34 mouse cellular contexts compared by ENCODE assay signal in genomic region chr4:119400896-119401295, GRCm38 (mm10). TPM values are rescaled to one million over a fixed set of nuclear protein-coding genes. Genes with fewer than 3 reads are reported as not detected.
DNase-seq lines count a peak whose midpoint lies in the region; ATAC-seq and TF ChIP-seq lines count a peak whose summit lies in the region.
"Had no signal": no experiment of that assay in that cellular context is flagged by ENCODE, and none has a peak within 500 bp of the region (broad histone marks: within the 10 kb centered on the region; RNA-seq: fewer than 3 reads in every experiment).

No protein-coding gene starts in this region.

- H3K4me2 ChIP-seq in heart, postnatal 0 days (ENCODE audit: low read depth, low read length), result no peak overlapping the region
- H3K4me2 ChIP-seq in heart, embryonic 11.5 days, result no peak overlapping the region
- H3K4me2 ChIP-seq in lung, embryonic 14.5 days, result no peak overlapping the region
- H3K4me2 ChIP-seq: embryonic facial prominence, embryonic 15.5 days; hindbrain, embryonic 12.5 days; intestine, embryonic 15.5 days; limb, embryonic 12.5 days; liver, embryonic 11.5 days; lung, embryonic 15.5 days; midbrain, embryonic 13.5 days; neural tube, embryonic 13.5 days had no signal

- no peak overlapping the region for H3K9ac ChIP-seq in heart, postnatal 0 days (replicated peaks; ENCODE audit: low read depth, low read length)
- no peak overlapping the region for H3K9ac ChIP-seq in heart, embryonic 11.5 days (ENCODE audit: low read depth, low read length)
- H3K9ac ChIP-seq in lung, embryonic 14.5 days, result no peak overlapping the region
- no peak overlapping the region for H3K9ac ChIP-seq in ES-Bruce4 (ENCODE audit: low read depth, poor library complexity, severe bottlenecking)
- H3K9ac ChIP-seq: embryonic facial prominence, embryonic 15.5 days; hindbrain, embryonic 12.5 days; intestine, embryonic 15.5 days; limb, embryonic 12.5 days; lung, embryonic 15.5 days; midbrain, embryonic 13.5 days; neural tube, embryonic 13.5 days had no signal

- no peak for TF ChIP-seq POLR2A in ES-Bruce4 (IDR thresholded peaks at IDR 0.05; ENCODE audit: insufficient read depth, low read length)

- no peaks in the 10 kb centered on the region for H3K27me3 ChIP-seq in heart, postnatal 0 days (ENCODE audit: control insufficient read depth, insufficient read depth, low read length)
- H3K27me3 ChIP-seq in heart, embryonic 11.5 days (ENCODE audit: control insufficient read depth, insufficient read depth, low read length), result no peaks in the 10 kb centered on the region
- H3K27me3 ChIP-seq in lung, embryonic 14.5 days (ENCODE audit: insufficient read depth, low read length), result no peaks in the 10 kb centered on the region
- H3K27me3 ChIP-seq in ES-Bruce4 (ENCODE audit: control insufficient read depth, insufficient read depth, low read length, poor library complexity, severe bottlenecking), result no peaks in the 10 kb centered on the region
- H3K27me3 ChIP-seq: embryonic facial prominence, embryonic 15.5 days; hindbrain, embryonic 12.5 days; intestine, embryonic 15.5 days; limb, embryonic 12.5 days; lung, embryonic 15.5 days; midbrain, embryonic 13.5 days; neural tube, embryonic 13.5 days had no signal

- H3K36me3 ChIP-seq in heart, postnatal 0 days (replicated peaks; ENCODE audit: control insufficient read depth, insufficient read depth, low read length), result no peaks in the 10 kb centered on the region
- no peaks in the 10 kb centered on the region for H3K36me3 ChIP-seq in heart, embryonic 11.5 days (ENCODE audit: control insufficient read depth, insufficient read depth, low read length)
- H3K36me3 ChIP-seq in lung, embryonic 14.5 days (ENCODE audit: insufficient read depth), result no peaks in the 10 kb centered on the region
- H3K36me3 ChIP-seq in ES-Bruce4 (ENCODE audit: control insufficient read depth, insufficient read depth, low read length, poor library complexity, severe bottlenecking), result no peaks in the 10 kb centered on the region
- H3K36me3 ChIP-seq: embryonic facial prominence, embryonic 15.5 days; intestine, embryonic 15.5 days; limb, embryonic 12.5 days; lung, embryonic 15.5 days had no signal

- TF ChIP-seq EP300 in heart, postnatal 0 days (IDR thresholded peaks at IDR 0.05; ENCODE audit: low read depth), result no peak
- TF ChIP-seq EP300 in ES-Bruce4 (IDR thresholded peaks at IDR 0.05; ENCODE audit: insufficient read depth, low read depth, low read length), result no peak

- H3K4me1 ChIP-seq in heart, postnatal 0 days (ENCODE audit: control insufficient read depth, insufficient read depth), result no peaks in the 10 kb centered on the region
- no peaks in the 10 kb centered on the region for H3K4me1 ChIP-seq in heart, embryonic 11.5 days (ENCODE audit: control insufficient read depth, insufficient read depth, low read length)
- no peaks in the 10 kb centered on the region for H3K4me1 ChIP-seq in lung, embryonic 14.5 days (ENCODE audit: insufficient read depth)
- no peaks in the 10 kb centered on the region for H3K4me1 ChIP-seq in ES-Bruce4 (ENCODE audit: control insufficient read depth, insufficient read depth, low read length)
- H3K4me1 ChIP-seq: embryonic facial prominence, embryonic 10.5 days; embryonic facial prominence, embryonic 15.5 days; hindbrain, embryonic 12.5 days; intestine, embryonic 15.5 days; limb, embryonic 12.5 days; lung, embryonic 15.5 days; midbrain, embryonic 13.5 days; neural tube, embryonic 13.5 days had no signal

- no peak for DNase-seq in heart, postnatal 0 days (ENCODE audit: low spot score)
- DNase-seq in lung, embryonic 14.5 days, result peak; percentile 15
- DNase-seq in lung, adult 18-20 months, result no peak
- peak; percentile 77 for DNase-seq in ZHBTc4 (ENCODE audit: low read depth, low spot score)
- no peak for DNase-seq in right cerebral cortex, adult 2 months (ENCODE audit: low spot score in 2 of 2)
- DNase-seq: adrenal gland, adult 8-10 months; cerebellum, adult 2 months; cerebellum, postnatal 14 days; gastrocnemius, adult 2 months; kidney, adult 9 months; kidney, postnatal 10 days; lung, postnatal 4 days; right cerebral cortex, postnatal 14 days; thymus, adult 18-20 months had no signal

- no peak overlapping the region for H3K4me3 ChIP-seq in heart, postnatal 0 days (ENCODE audit: low read depth, low read length)
- no peak overlapping the region for H3K4me3 ChIP-seq in heart, embryonic 11.5 days (ENCODE audit: low read depth, low read length)
- H3K4me3 ChIP-seq in lung, embryonic 14.5 days (ENCODE audit: low read depth, low read length), result no peak overlapping the region
- no peak overlapping the region for H3K4me3 ChIP-seq in ES-Bruce4 (ENCODE audit: low read depth, low read length)
- H3K4me3 ChIP-seq: embryonic facial prominence, embryonic 10.5 days; embryonic facial prominence, embryonic 15.5 days; gastrocnemius, adult 2 months; hindbrain, embryonic 12.5 days; intestine, embryonic 15.5 days; left cerebral cortex, adult 2 months; limb, embryonic 12.5 days; lung, embryonic 15.5 days; midbrain, embryonic 13.5 days; neural tube, embryonic 13.5 days had no signal

- H3K27ac ChIP-seq in heart, postnatal 0 days (ENCODE audit: low read depth), result no peak overlapping the region
- H3K27ac ChIP-seq in heart, embryonic 11.5 days (ENCODE audit: low read depth, low read length), result no peak overlapping the region
- no peak overlapping the region for H3K27ac ChIP-seq in lung, embryonic 14.5 days (ENCODE audit: low read depth)
- no peak overlapping the region for H3K27ac ChIP-seq in ES-Bruce4 (ENCODE audit: insufficient read depth, low read length)
- H3K27ac ChIP-seq: embryonic facial prominence, embryonic 10.5 days; embryonic facial prominence, embryonic 15.5 days; gastrocnemius, adult 2 months; hindbrain, embryonic 12.5 days; hindbrain, postnatal 0 days; intestine, embryonic 15.5 days; left cerebral cortex, adult 2 months; limb, embryonic 12.5 days; lung, embryonic 15.5 days; midbrain, embryonic 13.5 days; neural tube, embryonic 13.5 days had no signal

- 49% methylated on average over 7 of the region's 7 CpGs for WGBS in heart, postnatal 0 days
- 48% methylated on average over 7 of the region's 7 CpGs for WGBS in heart, embryonic 11.5 days (ENCODE audit: insufficient replicate concordance)
- 50% methylated on average over 7 of the region's 7 CpGs for WGBS in lung, embryonic 14.5 days

- H3K9me3 ChIP-seq in heart, postnatal 0 days (replicated peaks; ENCODE audit: control insufficient read depth, low read length), result peaks cover 15% of the 10 kb centered on the region; the same call in 1 of the 2 replicates
- H3K9me3 ChIP-seq in heart, embryonic 11.5 days (replicated peaks; ENCODE audit: control insufficient read depth, low read length), result 0 out of 2 replicates have a peak, but pooled peaks cover 8% of the 10 kb centered on the region
- peaks cover 5% of the 10 kb centered on the region; the same call in 1 of the 2 replicates for H3K9me3 ChIP-seq in lung, embryonic 14.5 days (ENCODE audit: low read depth, low read length)
- 0 out of 2 replicates have a peak, but pooled peaks cover 3% of the 10 kb centered on the region for H3K9me3 ChIP-seq in ES-Bruce4 (replicated peaks; ENCODE audit: control insufficient read depth, insufficient read depth, low read length, poor library complexity, severe bottlenecking)
- H3K9me3 ChIP-seq: embryonic facial prominence, embryonic 15.5 days; intestine, embryonic 15.5 days had no signal

- no peak for ATAC-seq in heart, postnatal 0 days (ENCODE audit: insufficient read depth, low read depth)
- no peak for ATAC-seq in heart, embryonic 11.5 days (replicated peaks; ENCODE audit: insufficient number of reproducible peaks, low FRiP score, low TSS enrichment)
- ATAC-seq in lung, embryonic 14.5 days (ENCODE audit: insufficient read depth), result no peak
- ATAC-seq in megakaryocyte progenitor cell, adult 5-6 weeks (replicated peaks; ENCODE audit: poor library complexity), result no peak
- ATAC-seq: forebrain, embryonic 14.5 days; hindbrain, postnatal 0 days; intestine, embryonic 15.5 days; midbrain, embryonic 13.5 days had no signal

- TF ChIP-seq CTCF in heart, postnatal 0 days (IDR thresholded peaks at IDR 0.05; ENCODE audit: low read depth), result peak; percentile 21
- TF ChIP-seq CTCF in lung, embryonic 14.5 days (IDR thresholded peaks at IDR 0.05; ENCODE audit: low read depth), result peak; percentile 17; the same call in 1 of the 2 replicates
- peak; percentile 26 for TF ChIP-seq CTCF in ES-Bruce4 (IDR thresholded peaks at IDR 0.05; ENCODE audit: low read depth, low read length)

RNA-seq across cellular contexts. Expression of gene Ccdc30, which starts 14.4 kb away (rescaled TPM):
- total RNA-seq in heart, postnatal 0 days (2014; rRNA removed; ENCODE audit: low replicate concordance), result not detected in 2 replicates
- polyA plus RNA-seq in heart, postnatal 0 days (2015; fragmentation: Nextera tagmentation; extraction: Ambion mirVana), result 2.1 and 2.3 TPM in 2 replicates
- 3.9 and 4.0 TPM in 2 replicates for polyA plus RNA-seq in heart, embryonic 11.5 days (2014; fragmentation: Nextera tagmentation; extraction: Ambion mirVana)
- 2.5 and 3.8 TPM in 2 replicates for polyA plus RNA-seq in lung, embryonic 14.5 days (2014; fragmentation: Nextera tagmentation; extraction: Ambion mirVana)
- 6.0 and 6.9 TPM in 2 replicates for polyA plus RNA-seq in ES-Bruce4 (2011; ENCODE audit: insufficient read depth, insufficient read length, low read depth, missing spikeins)
- 0.66 TPM in 1 of 2 replicates, not detected in the other for total RNA-seq in megakaryocyte progenitor cell, adult 5-6 weeks (2015)
- 0.14 and 1.0 TPM in 2 replicates for total RNA-seq in megakaryocyte progenitor cell, adult 5-6 weeks (2017)
- total RNA-seq: gastrocnemius, adult 2 months had no signal

RNA-seq across cellular contexts. Expression of gene Ppcs, which starts 21.3 kb away (rescaled TPM):
- total RNA-seq in heart, postnatal 0 days (2014; rRNA removed; ENCODE audit: low replicate concordance), result 17.4 and 22.5 TPM in 2 replicates
- polyA plus RNA-seq in heart, postnatal 0 days (2015; fragmentation: Nextera tagmentation; extraction: Ambion mirVana), result 39.3 and 40.0 TPM in 2 replicates
- polyA plus RNA-seq in heart, embryonic 11.5 days (2014; fragmentation: Nextera tagmentation; extraction: Ambion mirVana), result 26.6 and 27.1 TPM in 2 replicates
- 34.7 and 38.3 TPM in 2 replicates for polyA plus RNA-seq in lung, embryonic 14.5 days (2014; fragmentation: Nextera tagmentation; extraction: Ambion mirVana)
- 13.3 and 15.5 TPM in 2 replicates for polyA plus RNA-seq in ES-Bruce4 (2011; ENCODE audit: insufficient read depth, insufficient read length, low read depth, missing spikeins)
- total RNA-seq in megakaryocyte progenitor cell, adult 5-6 weeks (2015), result 12.5 and 15.9 TPM in 2 replicates
- 10.4 and 10.7 TPM in 2 replicates for total RNA-seq in megakaryocyte progenitor cell, adult 5-6 weeks (2017)

RNA-seq across cellular contexts. Expression of gene Zmynd12, which starts 21.7 kb away (rescaled TPM):
- not detected in 2 replicates for total RNA-seq in heart, postnatal 0 days (2014; rRNA removed; ENCODE audit: low replicate concordance)
- 0.21 and 0.37 TPM in 2 replicates for polyA plus RNA-seq in heart, postnatal 0 days (2015; fragmentation: Nextera tagmentation; extraction: Ambion mirVana)
- not detected in 2 replicates for polyA plus RNA-seq in heart, embryonic 11.5 days (2014; fragmentation: Nextera tagmentation; extraction: Ambion mirVana)
- polyA plus RNA-seq in lung, embryonic 14.5 days (2014; fragmentation: Nextera tagmentation; extraction: Ambion mirVana), result 0.16 and 0.20 TPM in 2 replicates
- polyA plus RNA-seq in ES-Bruce4 (2011; ENCODE audit: insufficient read depth, insufficient read length, low read depth, missing spikeins), result 0.96 TPM in 1 of 2 replicates, not detected in the other
- not detected in 2 replicates for total RNA-seq in megakaryocyte progenitor cell, adult 5-6 weeks (2015)
- total RNA-seq in megakaryocyte progenitor cell, adult 5-6 weeks (2017), result not detected in 2 replicates
- total RNA-seq: gastrocnemius, adult 2 months; gastrocnemius, postnatal 4 days; heart, adult 8-10 months; heart, postnatal 25 days; hindbrain, postnatal 0 days; layer of hippocampus, postnatal 10 days; megakaryocyte-erythroid progenitor cell, adult 5-6 weeks had no signal
- polyA plus RNA-seq: liver, embryonic 11.5 days had no signal

Comparison
In these comparisons a context has a peak if more than half of its experiments do, and no peak if none do; other contexts are left out.
1. DNase-seq: peak in lung, embryonic 14.5 days (single experiment) and ZHBTc4 (single experiment); none in heart, postnatal 0 days (single experiment), lung, adult 18-20 months (0 of 2) and right cerebral cortex, adult 2 months (0 of 2).
2. Peak in every context shown above with its lines, with median percentiles within 50 percentile points of each other: CTCF ChIP-seq.